Mouse (Mus musculus): Measurements from ENCODE around the gene Foxn3.

The Foxn3 gene

GRCm38 (mm10) chr12:99280826-99281225, 282.6 kb downstream of the Foxn3 start:
- no peak for DNase-seq

- no peak for DNase-seq
These were observed 283.1 kb downstream of the Foxn3 start for GRCm38 (mm10) chr12:99280291-99280690.

GRCm38 (mm10) chr12:99279426-99279825, 284.0 kb downstream of the Foxn3 start:
- DNase-seq: no peak

- DNase-seq: no peak
These were observed 288.8 kb downstream of the Foxn3 start for GRCm38 (mm10) chr12:99274589-99274988.

GRCm38 (mm10) chr12:99269396-99269795, 294.0 kb downstream of the Foxn3 start:
- DNase-seq: no peak

- no peak for DNase-seq
These were observed 294.4 kb downstream of the Foxn3 start for GRCm38 (mm10) chr12:99268954-99269353.

- no peak for DNase-seq
These were observed 295.6 kb downstream of the Foxn3 start for GRCm38 (mm10) chr12:99267732-99268131.

- DNase-seq: no peak
These were observed 296.9 kb downstream of the Foxn3 start for GRCm38 (mm10) chr12:99266434-99266833.

GRCm38 (mm10) chr12:99265777-99266176, 297.6 kb downstream of the Foxn3 start:
- DNase-seq: no peak

- no peak for DNase-seq
These were observed 299.0 kb downstream of the Foxn3 start for GRCm38 (mm10) chr12:99264386-99264785.

GRCm38 (mm10) chr12:99263592-99264335, 299.6 kb downstream of the Foxn3 start:
- DNase-seq: no peak

- DNase-seq: no peak
These were observed 300.5 kb downstream of the Foxn3 start for GRCm38 (mm10) chr12:99262840-99263239.

GRCm38 (mm10) chr12:99262066-99262599, 301.2 kb downstream of the Foxn3 start:
- no peak for DNase-seq

- DNase-seq: no peak
These were observed 303.2 kb downstream of the Foxn3 start for GRCm38 (mm10) chr12:99260171-99260570.

- no peak for DNase-seq
These were observed 305.8 kb downstream of the Foxn3 start for GRCm38 (mm10) chr12:99257570-99257969.

GRCm38 (mm10) chr12:99256997-99257396, 306.4 kb downstream of the Foxn3 start:
- no peak for DNase-seq

GRCm38 (mm10) chr12:99256463-99256862, 306.9 kb downstream of the Foxn3 start:
- DNase-seq: no peak

GRCm38 (mm10) chr12:99254436-99254835, 308.9 kb downstream of the Foxn3 start:
- DNase-seq: no peak

GRCm38 (mm10) chr12:99253562-99253961, 309.8 kb downstream of the Foxn3 start:
- DNase-seq: no peak

GRCm38 (mm10) chr12:99248606-99249005, 314.8 kb downstream of the Foxn3 start:
- no peak for DNase-seq

GRCm38 (mm10) chr12:99247939-99248338, 315.4 kb downstream of the Foxn3 start:
- no peak for DNase-seq

- DNase-seq: no peak
These were observed 316.2 kb downstream of the Foxn3 start for GRCm38 (mm10) chr12:99246984-99247746.

- no peak for DNase-seq
These were observed 318.7 kb downstream of the Foxn3 start for GRCm38 (mm10) chr12:99244673-99245072.

- no peak for DNase-seq
These were observed 319.1 kb downstream of the Foxn3 start for GRCm38 (mm10) chr12:99244264-99244663.
